Mouse (Mus musculus) T-helper 17 cell (primary cell): ENCODE results near the gene Plac1.

Source experiments
- in situ Hi-C, 2 experiments: fragments of 300-600 bp; cut with MboI, MseI; formaldehyde crosslinking; loops; 1 replicate in 1 of 2; 2 replicates in 1 of 2; pipeline ENCODE4 v1.15.1; 2025; ENCODE audit warnings: high pct_unique_total_duplicates in 2 of 2

The Plac1 gene

DNA sequence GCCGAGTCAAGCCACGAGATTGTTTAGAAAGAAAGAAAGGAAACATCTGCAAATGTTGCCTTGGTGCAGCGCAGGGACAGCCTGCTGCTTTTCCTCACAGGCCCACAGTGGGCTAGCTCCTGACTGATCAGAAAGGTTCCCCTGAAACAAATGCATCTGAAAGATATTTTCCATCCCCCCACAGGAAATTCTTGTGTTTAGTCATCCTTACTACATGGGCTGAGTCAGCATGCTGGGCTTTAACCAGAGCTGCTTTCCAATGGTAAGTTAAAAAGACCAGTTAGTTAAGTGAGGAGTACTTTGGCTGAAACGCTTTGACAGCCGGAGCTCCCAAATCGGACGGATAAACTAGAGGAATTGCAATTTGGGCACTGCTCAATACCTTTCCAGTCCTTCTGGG, 124.9 kb downstream of the Plac1 start:
- in situ Hi-C loops, result no loop called here

DNA sequence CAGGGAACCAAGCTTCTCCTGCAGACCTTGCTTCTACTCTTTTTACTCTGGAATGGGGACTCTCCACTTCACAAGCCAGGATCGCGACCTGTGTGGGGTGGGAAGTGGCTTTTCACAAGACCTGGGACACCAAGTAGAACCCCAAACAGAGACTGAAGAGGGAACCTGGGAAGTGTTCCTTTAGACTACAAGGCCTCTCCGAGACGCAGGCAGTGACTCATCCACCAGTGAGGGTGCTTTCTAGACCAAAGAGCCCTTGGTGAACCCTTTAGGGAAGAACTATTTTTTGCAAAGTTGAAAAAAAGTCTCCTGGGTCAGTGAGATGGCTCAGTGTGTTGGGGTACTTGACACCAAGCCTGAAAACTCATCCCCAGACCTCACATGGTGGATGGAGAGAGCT, 129.8 kb downstream of the Plac1 start:
- in situ Hi-C loops, result no loop called here

DNA sequence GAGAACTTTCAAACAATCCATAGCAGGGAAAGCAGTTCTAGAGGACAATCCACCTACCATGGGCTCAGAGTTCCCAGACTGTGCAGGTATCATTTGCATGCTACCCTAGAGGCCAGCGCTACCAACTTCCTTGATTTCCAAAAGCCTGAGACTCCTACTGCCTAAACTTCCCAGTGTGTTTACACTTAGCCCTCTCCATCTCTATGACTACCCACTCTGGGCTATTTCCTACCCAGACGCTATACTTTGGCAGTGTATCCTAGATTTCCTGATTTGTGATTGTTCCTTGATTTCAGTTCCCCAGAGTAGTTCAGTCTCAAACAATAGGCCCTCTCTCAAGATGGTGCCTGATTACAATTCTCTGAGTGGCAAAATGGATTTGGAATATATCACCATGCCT, 132.8 kb downstream of the Plac1 start:
- in situ Hi-C loops, result no loop called here

- in situ Hi-C loops, result no loop called here
Measured at GRCm38 (mm10) chrX:53101165-53101564, 138.7 kb downstream of the Plac1 start.

GRCm38 (mm10) chrX:53099951-53100350, 140.0 kb downstream of the Plac1 start:
- in situ Hi-C loops, result no loop called here

- in situ Hi-C loops, result no loop called here
Measured at GRCm38 (mm10) chrX:53099266-53099665, 140.6 kb downstream of the Plac1 start.

DNA sequence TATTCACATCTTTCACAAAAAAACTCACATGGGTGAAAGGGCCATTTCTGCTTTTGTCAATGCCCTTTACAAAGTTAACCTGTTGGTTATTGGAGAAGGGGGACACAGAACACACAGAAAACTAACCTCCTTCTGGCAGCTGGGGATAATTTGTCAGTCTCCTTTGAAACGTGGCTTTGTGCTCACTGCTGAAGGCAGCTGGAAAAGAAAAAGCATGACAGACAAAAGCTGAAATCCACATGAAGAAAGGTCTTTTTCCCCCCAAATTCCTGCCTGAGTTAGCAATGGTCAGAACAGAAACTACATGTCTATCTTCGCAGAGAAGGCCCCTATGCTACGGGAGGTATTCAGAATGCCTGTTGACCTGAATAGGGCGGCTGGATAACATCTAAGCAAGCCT, 141.6 kb downstream of the Plac1 start:
- in situ Hi-C loops, result no loop called here

DNA sequence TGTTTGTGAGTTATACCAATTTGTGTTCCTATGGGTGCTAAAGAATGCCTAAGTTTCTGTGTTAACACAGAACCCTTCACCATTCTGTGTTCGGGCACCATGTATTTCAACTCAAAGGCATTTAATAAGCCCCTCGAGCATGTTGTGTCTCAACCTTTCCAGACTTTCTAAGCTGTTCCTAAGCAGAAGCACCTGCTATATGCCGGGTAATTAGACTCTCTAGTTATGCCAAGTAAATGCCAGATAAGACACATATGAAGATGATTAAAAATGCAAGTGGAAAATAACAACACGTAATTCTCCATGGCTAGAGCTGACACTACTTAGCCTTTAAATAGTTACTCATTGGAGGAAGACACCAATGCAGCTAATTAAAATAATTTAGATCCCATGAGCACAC, 142.1 kb downstream of the Plac1 start:
- in situ Hi-C loops, result no loop called here

DNA sequence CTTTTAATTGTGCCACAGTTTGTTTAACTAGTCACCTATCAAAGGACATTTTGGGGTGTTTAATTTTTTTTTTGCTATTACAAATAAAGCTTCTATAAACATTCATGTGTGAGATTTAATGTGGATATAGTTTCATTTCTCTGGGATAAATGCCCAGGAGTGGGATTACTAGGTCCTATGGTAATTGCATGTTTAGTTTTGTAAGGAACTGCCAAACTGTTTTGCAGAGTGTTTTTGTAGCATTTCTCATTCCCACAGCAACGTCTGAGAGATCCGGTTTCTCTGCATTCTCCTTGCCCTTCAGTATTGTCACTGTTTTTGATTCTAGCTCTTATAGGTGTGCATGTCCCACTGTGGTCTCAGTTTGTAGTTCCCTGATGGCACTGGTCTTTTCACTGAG, 146.5 kb downstream of the Plac1 start:
- in situ Hi-C loops, result no loop called here

GRCm38 (mm10) chrX:53088663-53089292, 151.1 kb downstream of the Plac1 start:
- in situ Hi-C loops, result loop anchor here in 1 of 2 experiments (10.0 kb wide), 1 partner anchor 414 kb away; no protein-coding TSS in a partner anchor

- in situ Hi-C loops, result loop anchor here in 1 of 2 experiments (10.0 kb wide), 1 partner anchor 412 kb away; no protein-coding TSS in a partner anchor
Measured at GRCm38 (mm10) chrX:53087202-53087601, 152.7 kb downstream of the Plac1 start.

- in situ Hi-C loops, result loop anchor here in 1 of 2 experiments (10.0 kb wide), 1 partner anchor 411 kb away; no protein-coding TSS in a partner anchor
Measured at GRCm38 (mm10) chrX:53085559-53085958, 154.4 kb downstream of the Plac1 start.

DNA sequence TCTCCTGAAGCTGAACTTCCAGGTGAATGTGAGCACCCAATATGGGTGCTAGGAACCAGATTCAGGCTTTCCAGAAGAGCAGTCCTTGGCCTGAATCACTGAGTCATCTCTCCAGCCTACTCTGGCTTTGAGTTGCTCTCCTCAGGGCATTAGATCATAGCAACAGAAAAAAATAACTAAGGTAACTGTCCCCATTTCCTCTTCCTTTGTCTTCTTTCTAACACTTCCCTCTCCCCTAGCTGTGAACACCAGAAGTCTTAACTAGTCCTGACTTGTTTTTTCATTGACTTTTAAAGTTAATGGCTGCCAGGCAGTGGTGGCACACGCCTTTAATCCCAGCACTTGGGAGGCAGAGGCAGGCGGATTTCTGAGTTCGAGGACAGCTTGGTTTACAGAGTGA, 175.5 kb downstream of the Plac1 start:
- in situ Hi-C loops, result no loop called here

DNA sequence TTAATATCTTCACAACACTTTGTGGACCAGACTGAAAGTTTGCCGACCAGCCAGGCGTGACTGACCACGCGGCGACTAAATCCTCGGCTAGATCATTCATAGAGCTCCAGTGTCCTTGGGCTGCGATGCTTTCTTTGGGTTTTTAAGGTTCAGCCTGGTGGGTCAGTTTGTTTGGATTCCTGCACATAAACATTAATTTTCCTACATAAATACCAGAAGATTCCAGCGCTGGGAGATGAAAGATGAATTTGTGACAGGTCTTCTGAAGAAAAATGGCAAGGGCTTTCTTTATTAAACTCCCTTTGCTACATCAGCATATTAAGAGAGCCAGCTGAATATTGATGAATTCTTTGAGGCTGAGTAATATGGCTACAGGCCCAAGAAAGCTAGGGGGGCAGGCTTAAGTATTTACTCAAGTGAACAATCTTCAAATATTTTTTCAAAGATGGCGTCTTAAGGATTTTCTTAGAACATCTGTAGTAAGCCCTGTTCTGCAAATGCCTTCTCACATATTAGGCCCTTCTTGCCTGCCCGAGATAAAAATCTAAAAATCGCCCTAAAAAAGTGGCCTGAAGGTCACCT, 180.4 kb downstream of the Plac1 start:
- in situ Hi-C loops, result no loop called here

DNA sequence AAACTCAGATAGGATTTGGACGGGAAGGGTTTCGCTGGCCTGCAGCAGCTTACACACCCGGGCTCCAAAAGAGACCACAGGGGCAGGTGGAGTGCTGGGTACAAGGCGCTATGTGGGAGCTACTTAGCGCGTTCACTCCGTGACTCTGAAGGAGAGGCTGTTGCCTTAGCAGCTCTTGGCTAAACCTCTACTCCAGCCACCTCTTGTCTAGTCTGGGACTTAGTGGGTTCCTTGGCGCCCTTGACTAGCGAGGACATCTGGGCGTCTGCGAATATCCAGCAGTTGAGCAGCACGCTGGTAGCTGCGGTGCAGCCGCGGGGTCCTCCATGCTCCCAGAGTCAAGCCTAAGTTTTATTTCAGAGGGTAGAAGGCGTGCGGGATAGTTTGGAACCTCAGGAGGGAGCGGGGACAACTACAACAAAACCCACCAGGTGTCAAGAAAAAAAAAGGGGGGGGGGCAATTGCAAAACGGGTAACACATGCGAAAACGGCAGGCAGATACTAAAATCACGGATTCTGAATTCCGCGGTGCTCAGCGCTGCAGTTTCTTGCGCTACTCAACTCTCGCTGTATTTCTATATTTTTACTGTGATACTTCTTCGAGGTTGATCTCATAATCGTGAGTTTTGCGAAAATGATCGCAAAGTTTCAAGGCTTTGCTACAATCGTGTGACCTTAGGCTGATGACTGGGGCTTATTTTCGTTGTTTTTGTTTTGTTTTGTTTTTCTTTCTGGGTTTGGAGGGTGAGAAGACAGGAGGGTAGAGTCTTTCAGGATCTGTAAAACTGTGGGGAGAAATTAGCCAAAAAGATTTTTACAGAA, 181.2 kb downstream of the Plac1 start:
- in situ Hi-C loops, result no loop called here

DNA sequence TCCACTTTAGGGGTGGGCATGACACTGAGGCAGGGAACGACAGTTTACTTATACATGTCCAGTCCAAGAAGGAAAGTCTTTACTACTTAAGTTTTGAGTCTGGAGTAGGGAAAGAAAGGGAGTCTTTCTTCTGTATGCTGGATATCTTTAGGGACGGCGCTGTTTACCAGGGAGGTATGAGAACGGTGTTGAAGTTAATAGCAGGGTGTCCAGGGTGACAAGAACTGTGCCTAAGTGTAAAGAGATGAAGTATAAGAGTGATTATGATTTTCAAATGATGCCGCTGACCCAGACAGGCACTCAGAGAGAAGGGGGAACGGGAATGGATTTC, 182.2 kb downstream of the Plac1 start:
- in situ Hi-C loops, result no loop called here

DNA sequence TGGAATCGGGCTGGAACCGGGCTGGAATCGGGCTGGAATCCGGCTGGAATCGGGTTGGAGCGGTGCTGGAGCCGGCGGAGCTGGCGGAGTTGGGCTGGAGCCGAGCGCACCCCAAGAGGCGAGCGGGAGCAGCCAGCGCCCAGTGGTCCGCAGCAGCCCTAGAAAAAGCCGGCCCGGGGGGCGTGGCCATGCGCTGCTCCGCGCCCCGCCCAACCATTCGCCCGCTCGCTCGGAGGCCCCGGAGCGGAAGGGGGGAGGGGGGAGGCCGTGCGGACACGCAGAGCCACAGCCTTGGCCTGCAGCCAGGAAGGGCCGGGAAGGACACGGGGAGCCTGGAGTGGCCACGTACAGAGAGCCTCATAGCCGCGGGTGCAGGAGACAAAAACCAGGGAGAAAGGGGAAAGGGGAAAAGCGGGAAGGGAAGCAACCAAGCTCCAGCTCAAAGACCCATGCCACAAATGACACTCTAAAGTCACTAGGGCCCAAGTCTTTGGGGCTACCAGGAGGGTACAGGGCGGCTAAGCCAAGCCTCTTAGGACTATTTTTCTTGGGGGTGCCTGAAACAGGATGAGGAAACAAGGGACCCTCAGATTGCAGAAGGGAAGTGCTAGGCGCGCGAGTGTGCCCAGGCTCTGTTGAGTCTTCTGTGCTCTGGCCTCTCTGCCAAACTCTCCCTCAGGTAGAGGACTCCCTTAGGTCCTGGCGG, 182.7 kb downstream of the Plac1 start:
- in situ Hi-C loops, result no loop called here

- in situ Hi-C loops, result no loop called here
Measured at GRCm38 (mm10) chrX:53056627-53057026, 183.3 kb downstream of the Plac1 start.

DNA sequence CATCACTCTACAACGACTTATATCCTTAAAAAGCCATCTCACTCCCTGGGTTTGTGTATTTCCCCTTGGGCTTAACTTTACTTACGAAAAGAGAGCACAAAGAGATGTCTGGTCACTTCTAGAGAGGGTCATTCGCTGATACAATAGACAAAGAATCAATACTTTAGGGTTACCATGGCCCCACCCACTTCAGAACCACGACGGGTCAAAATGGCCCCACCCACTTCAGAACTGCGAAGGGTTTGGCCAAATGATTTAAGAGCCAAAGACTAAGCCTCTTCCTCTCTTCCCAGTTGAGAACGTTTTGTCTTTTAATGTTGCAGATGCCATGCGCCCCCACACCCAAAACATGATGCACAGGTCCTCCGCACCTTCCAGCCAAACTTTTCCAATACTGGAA, 184.1 kb downstream of the Plac1 start:
- in situ Hi-C loops, result no loop called here

GRCm38 (mm10) chrX:53053885-53054284, 186.0 kb downstream of the Plac1 start:
- in situ Hi-C loops, result no loop called here

DNA sequence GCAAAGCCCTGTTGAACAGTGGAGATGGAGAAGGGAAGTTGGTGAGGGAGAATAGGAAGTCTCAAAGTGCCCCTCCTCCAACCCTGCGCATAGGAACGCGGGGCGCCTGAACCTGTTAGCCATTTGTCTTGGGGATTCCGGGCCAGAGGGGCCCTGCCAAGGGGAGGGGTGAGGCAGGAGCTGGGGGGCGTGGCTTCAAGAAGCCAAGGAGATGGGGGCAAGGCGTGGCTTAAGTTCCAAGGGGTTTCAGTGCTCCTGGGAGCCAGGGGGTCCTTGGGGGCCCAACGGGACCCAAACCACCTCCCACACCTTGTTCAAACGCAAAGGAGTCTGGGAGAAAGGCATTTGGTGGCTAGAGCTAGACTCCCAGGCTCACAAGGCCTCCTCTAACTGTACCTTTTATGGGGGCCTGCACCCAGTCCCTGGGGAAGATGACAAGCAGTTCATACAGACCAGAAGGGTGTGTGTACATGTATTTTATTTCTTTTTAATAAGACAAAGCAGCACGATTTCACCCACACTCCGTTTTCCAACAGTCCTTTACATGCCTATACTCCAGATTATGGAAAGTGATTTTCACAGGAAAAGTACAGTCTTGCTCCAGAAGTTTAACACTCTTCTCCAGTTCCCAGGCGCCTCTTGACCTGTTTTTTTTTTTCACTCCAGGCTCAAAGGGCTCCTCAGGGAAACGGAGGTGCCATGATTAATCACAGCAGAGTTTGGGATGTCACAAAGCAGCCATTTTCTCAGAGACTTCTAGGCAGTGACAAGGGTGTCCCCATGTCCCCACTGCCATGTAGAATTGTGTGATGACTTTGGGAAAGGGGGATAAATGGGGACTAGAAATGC, 187.0 kb downstream of the Plac1 start:
- in situ Hi-C loops, result no loop called here
